Mouse (Mus musculus) ES-Bruce4 (cell line): Measurements from ENCODE around the gene Lpp.

Experiments
- CTCF ChIP-seq: IDR thresholded peaks from one replicate; pipeline ENCODE4 v1.8.1; 2011; ENCODE audit warnings: low read depth, low read length
- EP300 ChIP-seq: IDR thresholded peaks from 2 replicates; pipeline ENCODE4 v1.6.1; 2011; ENCODE audit warnings: low read depth, low read length; ENCODE audit not compliant: insufficient read depth

DNA sequence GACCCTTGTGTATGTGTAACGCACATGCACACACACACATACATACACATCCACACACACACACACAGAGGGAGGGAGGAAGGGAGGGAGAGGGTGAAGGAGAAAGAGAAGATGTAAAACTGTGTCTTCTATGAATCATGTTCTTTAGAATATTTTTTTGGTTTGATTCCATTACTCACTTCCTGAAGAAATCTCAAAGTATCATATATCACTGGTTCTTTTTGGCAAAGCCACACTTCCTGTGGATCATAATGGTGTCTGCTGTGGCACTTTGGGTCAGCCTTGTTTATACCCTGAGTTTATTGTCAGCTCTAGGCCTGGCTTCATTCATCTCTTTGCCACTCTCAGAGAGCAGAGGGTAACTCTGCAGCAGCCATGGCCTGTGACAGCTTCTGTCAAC, 584.5 kb downstream of the Lpp start:
- TF ChIP-seq CTCF = no peak
- TF ChIP-seq EP300 = no peak
